Mouse (Mus musculus) midbrain, embryonic 13.5 days (tissue): Measurements from ENCODE around the gene Acp4. TPM values are rescaled to one million over a fixed set of nuclear protein-coding genes. Genes with fewer than 3 reads are reported as not detected.
"Not testable (repeated sequence)": the region's sequence is repeated elsewhere in the genome, so short reads cannot be mapped to it uniquely, and the experiment has no call there.

Source experiments
- ATAC-seq: fragments of 200-750 bp; cut with Nextera tagmentation; 2 replicates; pipeline ENCODE4 v1.8.0; 2017; ENCODE audit warnings: mild to moderate bottlenecking, moderate TSS enrichment, moderate library complexity
- H3K27ac ChIP-seq: fragments of 300-500 bp; sonication (generic); 2 replicates; pipeline ENCODE4 v1.5.1; 2015; ENCODE audit warnings: inconsistent platforms, mild to moderate bottlenecking, moderate library complexity
- H3K27me3 ChIP-seq: fragments of 300-500 bp; sonication (generic); 2 replicates; pipeline ENCODE4 v1.6.1; 2015; ENCODE audit warnings: mild to moderate bottlenecking, inconsistent platforms
- H3K36me3 ChIP-seq: fragments of 300-500 bp; sonication (generic); 2 replicates; pipeline ENCODE4 v1.6.1; 2015; ENCODE audit warnings: mild to moderate bottlenecking, inconsistent platforms
- H3K4me1 ChIP-seq: fragments of 300-500 bp; sonication (generic); replicated peaks from 2 replicates; pipeline ENCODE4 v1.6.1; 2015; ENCODE audit warnings: inconsistent platforms
- H3K4me2 ChIP-seq: fragments of 300-500 bp; sonication (generic); replicated peaks from 2 replicates; pipeline ENCODE4 v1.6.1; 2015; ENCODE audit warnings: moderate library complexity, mild to moderate bottlenecking, inconsistent platforms
- H3K4me3 ChIP-seq: fragments of 300-500 bp; sonication (generic); replicated peaks from 2 replicates; pipeline ENCODE4 v1.5.1; 2015; ENCODE audit warnings: mild to moderate bottlenecking, inconsistent platforms
- H3K9ac ChIP-seq: fragments of 300-500 bp; sonication (generic); replicated peaks from 2 replicates; pipeline ENCODE4 v1.6.1; 2015; ENCODE audit warnings: mild to moderate bottlenecking, inconsistent platforms
- H3K9me3 ChIP-seq: fragments of 300-500 bp; sonication (generic); 2 replicates; pipeline ENCODE4 v1.6.1; 2016; ENCODE audit warnings: mild to moderate bottlenecking, inconsistent platforms
- WGBS: fragments of 180-500 bp; shearing (Covaris S2); methylation state at CpG from one replicate; pipeline ENCODE4 v1.1.7; 2015; 5-methylcytosine and 5-hydroxymethylcytosine counted together
- polyA plus RNA-seq: library from polyadenylated mRNA; unstranded; fragments of >200 nt; fragmentation: Nextera tagmentation; extraction: Ambion mirVana; gene quantifications from 2 replicates; pipeline ENCODE4 v1.2.1, GENCODE M21; 2015

Gene Acp4
- polyA plus RNA-seq, 1 experiment from 2014 or later, result 0.09 TPM

GRCm38 (mm10) chr7:44235909-44236308 lies 21.3 kb downstream of the Acp4 start, which contains the start of gene Gm36864:
TSS of gene Gm36864 (plus strand) at chr7:44236177.
- ATAC-seq, result no peak
- H3K9ac ChIP-seq, result no peak within 1 kb of the TSS
- no peaks in the 10 kb centered on the region for H3K36me3 ChIP-seq
- H3K9me3 ChIP-seq, result no peaks in the 10 kb centered on the region
- WGBS, result 81% methylated on average over 3 of the region's 3 CpGs
- H3K4me3 ChIP-seq, result no peak within 1 kb of the TSS
- no peaks in the 10 kb centered on the region for H3K4me1 ChIP-seq
- H3K4me2 ChIP-seq, result no peak within 1 kb of the TSS
- H3K27ac ChIP-seq, result no peak within 1 kb of the TSS
- H3K27me3 ChIP-seq, result no peaks in the 10 kb centered on the region

- no peaks in the 10 kb centered on the region for H3K4me1 ChIP-seq
- 36% methylated on average over 1 of the region's 1 CpGs for WGBS
- no peak within 1 kb of the TSS for H3K4me2 ChIP-seq
- no peak within 1 kb of the TSS for H3K27ac ChIP-seq
- H3K36me3 ChIP-seq, result no peaks in the 10 kb centered on the region
- ATAC-seq, result no peak
- no peak within 1 kb of the TSS for H3K4me3 ChIP-seq
- H3K27me3 ChIP-seq, result no peaks in the 10 kb centered on the region
- no peak within 1 kb of the TSS for H3K9ac ChIP-seq
- H3K9me3 ChIP-seq, result no peaks in the 10 kb centered on the region
These were observed 32.1 kb downstream of the Acp4 start, which contains the start of gene Klk1 for GRCm38 (mm10) chr7:44225076-44225475. TSS of gene Klk1 (plus strand) at chr7:44225360.

- H3K4me3 ChIP-seq, H3K9ac ChIP-seq, H3K4me2 ChIP-seq, H3K36me3 ChIP-seq, H3K4me1 ChIP-seq, ATAC-seq, H3K27ac ChIP-seq, H3K9me3 ChIP-seq, H3K27me3 ChIP-seq: not testable (repeated sequence)
- 82% methylated on average over 6 of the region's 6 CpGs for WGBS
These were observed 34.8 kb downstream of the Acp4 start for GRCm38 (mm10) chr7:44222335-44222734.

DNA sequence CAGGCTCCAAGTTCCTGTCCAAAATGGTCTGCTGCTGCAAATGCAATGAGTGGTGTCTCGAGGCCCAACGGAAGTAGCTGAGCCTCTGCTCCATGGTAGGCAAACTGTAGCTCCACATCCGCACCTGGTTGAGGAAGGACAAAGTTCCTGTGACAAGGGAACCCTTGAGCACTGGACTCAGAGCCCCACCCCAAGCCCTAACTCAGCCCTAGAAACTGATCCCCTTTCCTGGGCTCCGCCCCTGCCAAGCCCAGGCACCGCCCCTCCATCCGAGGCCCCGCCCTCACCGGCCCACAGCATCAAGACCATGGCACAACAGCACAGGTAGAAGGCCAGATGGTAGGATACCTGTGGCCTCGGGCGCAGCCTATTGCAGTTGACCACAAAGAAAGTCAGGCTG lies 35.6 kb downstream of the Acp4 start:
- H3K9me3 ChIP-seq, H3K4me3 ChIP-seq, H3K4me1 ChIP-seq, H3K36me3 ChIP-seq, ATAC-seq, H3K27me3 ChIP-seq, H3K9ac ChIP-seq, H3K27ac ChIP-seq, H3K4me2 ChIP-seq: not testable (repeated sequence)
- WGBS, result 80% methylated on average over 10 of the region's 10 CpGs

GRCm38 (mm10) chr7:44215645-44216044 lies 41.5 kb downstream of the Acp4 start, which contains the start of gene Klk1b5:
TSS of gene Klk1b5 (plus strand) at chr7:44215945.
- no peak for ATAC-seq
- Histone ChIP-seq H3K36me3 (no peaks in the 10 kb centered on the region), H3K27me3 (no peaks in the 10 kb centered on the region), H3K4me3 (no peak within 1 kb of the TSS), H3K4me2 (no peak within 1 kb of the TSS), H3K27ac (no peak within 1 kb of the TSS), H3K4me1 (no peaks in the 10 kb centered on the region), H3K9me3 (no peaks in the 10 kb centered on the region), H3K9ac (no peak within 1 kb of the TSS)
- WGBS, result 79% methylated on average over 1 of the region's 1 CpGs

- Histone ChIP-seq H3K27me3 (no peaks in the 10 kb centered on the region), H3K36me3 (no peaks in the 10 kb centered on the region), H3K4me1 (no peaks in the 10 kb centered on the region), H3K4me2 (no peak overlapping the region), H3K9ac (no peak overlapping the region), H3K27ac (no peak overlapping the region), H3K4me3 (no peak overlapping the region), H3K9me3 (no peaks in the 10 kb centered on the region)
- WGBS, result 79% methylated on average over 3 of the region's 3 CpGs
- no peak for ATAC-seq
These were observed 48.9 kb downstream of the Acp4 start for GRCm38 (mm10) chr7:44208307-44208706.

- 59% methylated on average over 3 of the region's 3 CpGs for WGBS
These were observed 50.0 kb downstream of the Acp4 start, which contains the start of gene Klk1b4 for GRCm38 (mm10) chr7:44207135-44207534. TSS of gene Klk1b4 (plus strand) at chr7:44207435.

More at GRCm38 (mm10) chr7:44207135-44207534, 50.0 kb downstream of the Acp4 start, which contains the start of gene Klk1b4:
- H3K27me3 ChIP-seq, H3K9ac ChIP-seq, ATAC-seq, H3K4me2 ChIP-seq, H3K36me3 ChIP-seq, H3K27ac ChIP-seq, H3K4me3 ChIP-seq, H3K4me1 ChIP-seq, H3K9me3 ChIP-seq: not testable (repeated sequence)

Other genes with a start within 250 kb of the Acp4 start
- not detected in 2 replicates for gene Klk1b26, start 245.2 kb downstream of the Acp4 start, polyA plus RNA-seq
- gene Klk1b27, start 205.1 kb downstream of the Acp4 start, polyA plus RNA-seq, result not detected in 2 replicates
- not detected in 2 replicates for gene Klk1b21, start 155.1 kb downstream of the Acp4 start, polyA plus RNA-seq
- gene Klk1b22, start 144.7 kb downstream of the Acp4 start, polyA plus RNA-seq, result not detected in 2 replicates
- gene Klk1b16, start 120.6 kb downstream of the Acp4 start, polyA plus RNA-seq, result not detected in 2 replicates
- not detected in 2 replicates for gene Klk1b24, start 69.1 kb downstream of the Acp4 start, polyA plus RNA-seq
- gene Klk1b3, start 59.2 kb downstream of the Acp4 start, polyA plus RNA-seq, result not detected in 2 replicates
- gene Klk1b4, start 49.9 kb downstream of the Acp4 start, polyA plus RNA-seq, result not detected in 2 replicates
- not detected in 2 replicates for gene Klk1b5, start 41.4 kb downstream of the Acp4 start, polyA plus RNA-seq
- gene Klk1, start 32.0 kb downstream of the Acp4 start, polyA plus RNA-seq, result not detected in 2 replicates
- not detected in 2 replicates for gene Gm36864, start 21.2 kb downstream of the Acp4 start, polyA plus RNA-seq
- 1.5 and 1.6 TPM in 2 replicates for gene 1700028J19Rik, start 10.7 kb downstream of the Acp4 start, polyA plus RNA-seq
- gene 2410002F23Rik, start 10.7 kb downstream of the Acp4 start, polyA plus RNA-seq, result 205 and 217 TPM in 2 replicates
- not detected in 2 replicates for gene Gm15517, start 4.1 kb upstream of the Acp4 start, polyA plus RNA-seq
- gene Clec11a, start 49.5 kb upstream of the Acp4 start, polyA plus RNA-seq, result 3.7 and 4.0 TPM in 2 replicates
- gene Shank1, start 52.9 kb upstream of the Acp4 start, polyA plus RNA-seq, result 26.0 and 26.4 TPM in 2 replicates
- 16.9 and 17.6 TPM in 2 replicates for gene Syt3, start 126.7 kb upstream of the Acp4 start, polyA plus RNA-seq
- 0.70 and 1.4 TPM in 2 replicates for gene 1700008O03Rik, start 128.4 kb upstream of the Acp4 start, polyA plus RNA-seq
- 15.7 and 16.4 TPM in 2 replicates for gene Lrrc4b, start 171.6 kb upstream of the Acp4 start, polyA plus RNA-seq
- gene Aspdh, start 208.0 kb upstream of the Acp4 start, polyA plus RNA-seq, result 8.6 and 10.8 TPM in 2 replicates
- gene Josd2, start 210.6 kb upstream of the Acp4 start, polyA plus RNA-seq, result 41.6 and 44.8 TPM in 2 replicates
- 118 and 129 TPM in 2 replicates for gene Emc10, start 239.2 kb upstream of the Acp4 start, polyA plus RNA-seq
- gene Fam71e1, start 239.2 kb upstream of the Acp4 start, polyA plus RNA-seq, result 43.0 and 46.1 TPM in 2 replicates